8 mouse cellular contexts compared by ENCODE assay signal in the genomic region with DNA sequence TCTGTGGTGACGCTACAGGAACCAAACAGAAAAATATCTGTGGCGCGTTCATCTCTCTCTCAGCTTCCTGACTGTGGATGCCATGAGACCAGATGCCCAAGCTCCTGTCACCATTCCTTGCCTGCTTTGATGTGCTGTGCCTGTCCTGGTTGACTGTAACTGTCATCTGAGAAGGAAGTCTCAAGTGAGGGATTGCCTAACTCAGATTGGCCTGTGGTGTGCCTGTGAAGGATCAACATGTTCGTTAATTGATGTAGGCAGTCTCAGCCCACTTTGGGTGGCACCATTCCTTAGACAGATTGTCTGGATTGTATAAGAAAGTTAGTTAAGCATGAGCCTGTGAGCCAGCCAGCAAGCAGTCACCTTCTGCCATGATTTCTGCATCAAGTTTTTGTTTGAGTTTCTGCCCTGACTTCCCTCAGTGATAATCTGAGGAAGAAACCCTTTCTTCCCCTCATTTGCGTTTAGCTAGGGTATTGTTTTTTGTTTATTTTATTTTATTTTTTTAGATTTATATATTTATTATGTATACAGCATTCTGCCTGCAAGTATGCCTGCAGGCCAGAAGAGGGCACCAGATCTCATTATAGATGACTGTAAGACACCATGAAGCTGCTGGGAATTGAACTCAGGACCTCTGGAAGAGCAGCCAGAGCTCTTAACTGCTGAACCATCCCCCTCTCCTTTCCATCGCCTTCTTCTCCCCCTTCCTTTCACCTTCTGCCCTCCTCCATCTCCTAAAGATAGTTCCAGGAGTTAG. TPM values are rescaled to one million over a fixed set of nuclear protein-coding genes. Genes with fewer than 3 reads are reported as not detected.
DNase-seq lines count a peak whose midpoint lies in the region; ATAC-seq and TF ChIP-seq lines count a peak whose summit lies in the region.

No protein-coding gene starts in this region.

- DNase-seq in gastrocnemius, adult 2 months: no peak
- DNase-seq in gastrocnemius, adult 18-20 months (ENCODE audit: low spot score): no peak
- DNase-seq in lung, postnatal 0 days (ENCODE audit: low spot score): no peak
- no peak for DNase-seq in lung, postnatal 4 days
- peak; percentile 55 for DNase-seq in induced T-regulatory cell, adult 2 months (ENCODE audit: low read depth)
- DNase-seq in right cerebral cortex, postnatal 36 days (ENCODE audit: low spot score in 2 of 2): no peak

- TF ChIP-seq POLR2A in olfactory bulb, adult 2 months (IDR thresholded peaks at IDR 0.05; ENCODE audit: insufficient read depth, low read depth, low read length): no peak

- TF ChIP-seq CTCF in gastrocnemius, adult 2 months (IDR thresholded peaks at IDR 0.05): peak; percentile 46
- TF ChIP-seq CTCF in lung, postnatal 0 days (IDR thresholded peaks at IDR 0.05): peak; percentile 44
- TF ChIP-seq CTCF in olfactory bulb, adult 2 months (IDR thresholded peaks at IDR 0.05; ENCODE audit: insufficient read depth, low read depth, low read length): no peak

- no peak overlapping the region for H3K4me2 ChIP-seq in lung, postnatal 0 days (replicated peaks; ENCODE audit: low read depth, low read length)

- no peaks in the 10 kb centered on the region for H3K36me3 ChIP-seq in lung, postnatal 0 days (ENCODE audit: insufficient read depth, low read length)

- no peak overlapping the region for H3K4me3 ChIP-seq in gastrocnemius, adult 2 months
- H3K4me3 ChIP-seq in lung, postnatal 0 days (ENCODE audit: low read depth, low read length): no peak overlapping the region
- no peak overlapping the region for H3K4me3 ChIP-seq in olfactory bulb, adult 2 months (ENCODE audit: insufficient read depth, low read depth, low read length)

- ATAC-seq in lung, postnatal 0 days: no peak
- ATAC-seq in inflammation-experienced regulatory T-cells, adult 6 months: no peak

- H3K9me3 ChIP-seq in lung, postnatal 0 days (ENCODE audit: low read length): no peaks in the 10 kb centered on the region

- intact Hi-C loops in gastrocnemius, adult 2 months (cut with DNase I): loop anchor here (5.0 to 10.0 kb wide), 2 partner anchors 99 to 496 kb away; a partner anchor contains a TSS

- WGBS in lung, postnatal 0 days: 65% methylated on average over 6 of the region's 6 CpGs
- 90% methylated on average over 6 of the region's 6 CpGs for WGBS in olfactory bulb, adult 2 months

- H3K9ac ChIP-seq in lung, postnatal 0 days (replicated peaks; ENCODE audit: low read depth): no peak overlapping the region

- no peak for TF ChIP-seq EP300 in lung, postnatal 0 days (IDR thresholded peaks at IDR 0.05)

- H3K27ac ChIP-seq in gastrocnemius, adult 2 months: peak overlapping the region; percentile 81
- H3K27ac ChIP-seq in lung, postnatal 0 days (ENCODE audit: low read length): peak overlapping the region; percentile 84
- peak overlapping the region; percentile 60; the same call in 1 of the 2 replicates for H3K27ac ChIP-seq in olfactory bulb, adult 2 months (ENCODE audit: insufficient read depth, low read depth, low read length)

- H3K4me1 ChIP-seq in lung, postnatal 0 days (ENCODE audit: insufficient read depth, low read depth, low read length): no peaks in the 10 kb centered on the region
- peaks cover 7% of the 10 kb centered on the region; the same call in 1 of the 2 replicates for H3K4me1 ChIP-seq in olfactory bulb, adult 2 months (ENCODE audit: control insufficient read depth, insufficient read depth, low read length)

- no peaks in the 10 kb centered on the region for H3K27me3 ChIP-seq in lung, postnatal 0 days (replicated peaks; ENCODE audit: insufficient read depth, low read length)

RNA-seq across cellular contexts. Expression of a gene that starts 14.3 kb away (rescaled TPM):
- 1 to 10 TPM in 1 of 2 experiments, under 1 TPM in 1; 0.84 to 1.3 TPM for total RNA-seq in gastrocnemius, adult 2 months (2021)
- total RNA-seq in gastrocnemius, adult 18-20 months (2021): under 1 TPM; 0.71 to 0.85 TPM
- 0.97 and 1.0 TPM in 2 replicates for polyA plus RNA-seq in lung, postnatal 0 days (2015; fragmentation: Nextera tagmentation; extraction: Ambion mirVana)
- polyA plus RNA-seq in olfactory bulb, adult 2 months (2012; ENCODE audit: insufficient read depth, insufficient read length, low replicate concordance, missing spikeins): not detected in 2 replicates
- under 1 TPM; 0.24 to 0.61 (median 0.40) TPM for polyA plus RNA-seq in inflammation-experienced regulatory T-cells, adult 6 months (2017; shearing (Covaris generic))

RNA-seq across cellular contexts. Expression of a gene that starts 55.5 kb away (rescaled TPM):
- 10 to 100 TPM; 74.2 to 82.9 TPM for total RNA-seq in gastrocnemius, adult 2 months (2021)
- total RNA-seq in gastrocnemius, adult 18-20 months (2021): 10 to 100 TPM; 71.4 to 86.4 TPM
- polyA plus RNA-seq in lung, postnatal 0 days (2015; fragmentation: Nextera tagmentation; extraction: Ambion mirVana): 60.6 and 63.3 TPM in 2 replicates
- polyA plus RNA-seq in olfactory bulb, adult 2 months (2012; ENCODE audit: insufficient read depth, insufficient read length, low replicate concordance, missing spikeins): not detected in 2 replicates
- polyA plus RNA-seq in inflammation-experienced regulatory T-cells, adult 6 months (2017; shearing (Covaris generic)): 10 to 100 TPM; 60.0 to 71.8 (median 60.4) TPM
